Mouse (Mus musculus) olfactory bulb, adult 2 months (tissue): Measurements from ENCODE around the gene Gm5617.
"Not testable (repeated sequence)": the region's sequence is repeated elsewhere in the genome, so short reads cannot be mapped to it uniquely, and the experiment has no call there.

Source experiments
- CTCF ChIP-seq: fragments of 200-500 bp; IDR thresholded peaks from 2 replicates; pipeline ENCODE4 v1.5.1; 2012; ENCODE audit warnings: low read depth, mild to moderate bottlenecking, low read length, moderate library complexity; ENCODE audit not compliant: insufficient read depth
- POLR2A ChIP-seq: fragments of 200-500 bp; IDR thresholded peaks from 2 replicates; pipeline ENCODE4 v1.6.1; 2012; ENCODE audit warnings: mild to moderate bottlenecking, low read depth, low read length, moderate library complexity; ENCODE audit not compliant: insufficient read depth

- TF ChIP-seq CTCF, POLR2A: not testable (repeated sequence)
These were observed 25.2 kb downstream of the Gm5617 start for GRCm38 (mm10) chr9:48520405-48520804.
